Comparison of ENCODE assay signal across 26 mouse cellular contexts in the genomic region with DNA sequence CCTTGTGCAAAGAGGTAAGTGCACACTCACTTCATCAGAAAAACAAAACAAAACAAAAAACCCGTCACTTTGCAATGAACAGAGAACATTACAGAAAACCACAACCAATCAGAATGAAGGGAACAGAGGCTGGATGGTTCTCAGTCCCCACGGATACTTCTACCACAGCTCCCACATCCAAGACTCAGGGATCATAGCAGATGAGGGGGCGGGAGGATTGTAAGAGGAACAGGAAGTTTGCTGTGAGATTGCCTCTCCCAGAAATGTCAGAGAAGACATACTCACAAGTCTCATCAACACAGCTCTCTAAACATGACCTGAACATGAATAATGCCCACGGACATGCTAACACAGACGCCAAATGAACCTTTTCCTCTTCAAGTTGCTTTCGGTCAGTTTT.
"Had no signal": no experiment of that assay in that cellular context is flagged by ENCODE, and none has a peak within 500 bp of the region (broad histone marks: within the 10 kb centered on the region; RNA-seq: fewer than 3 reads in every experiment).

No protein-coding gene starts in this region.

- ATAC-seq: hindbrain, embryonic 16.5 days; inflammation-experienced regulatory T-cells, adult 6 months; intestine, embryonic 15.5 days; intestine, postnatal 0 days had no signal

- H3K4me3 ChIP-seq: gastrocnemius, adult 2 months; heart, embryonic 10.5 days; heart, embryonic 12.5 days; hindbrain, embryonic 10.5 days; hindbrain, embryonic 12.5 days; intestine, embryonic 15.5 days; layer of hippocampus, adult 2 months; limb, embryonic 10.5 days; limb, embryonic 12.5 days; liver, embryonic 13.5 days had no signal

- DNase-seq: gastrocnemius, adult 2 months; gastrocnemius, postnatal 10 days; gastrocnemius, postnatal 25 days; heart, adult 18-20 months; heart, postnatal 10 days; heart, postnatal 4 days; kidney, adult 18-20 months; kidney, adult 8-10 months; kidney, postnatal 10 days; kidney, postnatal 25 days; kidney, postnatal 4 days; liver; liver, embryonic 13.5 days had no signal

- H3K4me2 ChIP-seq: heart, embryonic 12.5 days; hindbrain, embryonic 12.5 days; hindbrain, embryonic 14.5 days; intestine, embryonic 15.5 days; limb, embryonic 12.5 days; liver, embryonic 11.5 days; liver, embryonic 13.5 days had no signal

- H3K27ac ChIP-seq: heart, embryonic 10.5 days; hindbrain, embryonic 10.5 days; hindbrain, embryonic 12.5 days; hindbrain, embryonic 14.5 days; intestine, embryonic 15.5 days; layer of hippocampus, adult 2 months; limb, embryonic 10.5 days; limb, embryonic 12.5 days; liver, embryonic 13.5 days had no signal

- H3K36me3 ChIP-seq: heart, embryonic 10.5 days; heart, embryonic 12.5 days; hindbrain, embryonic 10.5 days; hindbrain, embryonic 12.5 days; intestine, embryonic 15.5 days; limb, embryonic 10.5 days; limb, embryonic 12.5 days; liver, embryonic 13.5 days had no signal

- H3K9me3 ChIP-seq: heart, embryonic 10.5 days; hindbrain, embryonic 12.5 days; intestine, embryonic 15.5 days; limb, embryonic 10.5 days; liver, embryonic 13.5 days had no signal

- H3K4me1 ChIP-seq: heart, embryonic 12.5 days had no signal

- H3K9ac ChIP-seq: heart, embryonic 12.5 days; hindbrain, embryonic 12.5 days; hindbrain, embryonic 14.5 days; intestine, embryonic 15.5 days; limb, embryonic 12.5 days; liver, embryonic 13.5 days had no signal
